Mouse (Mus musculus) intestine, embryonic 16.5 days (tissue): ENCODE data around the gene Sycn. TPM values are rescaled to one million over a fixed set of nuclear protein-coding genes. Genes with fewer than 3 reads are reported as not detected.
"Not testable (repeated sequence)": the region's sequence is repeated elsewhere in the genome, so short reads cannot be mapped to it uniquely, and the experiment has no call there.

Experiments used
- ATAC-seq: fragments of 200-750 bp; cut with Nextera tagmentation; 2 replicates; pipeline ENCODE4 v1.8.0; 2017; ENCODE audit warnings: moderate TSS enrichment, moderate library complexity
- H3K27ac ChIP-seq: fragments of 300-500 bp; sonication (generic); 2 replicates; pipeline ENCODE4 v1.5.1; 2014; ENCODE audit warnings: mild to moderate bottlenecking, low read length
- H3K27me3 ChIP-seq: fragments of 300-500 bp; sonication (generic); replicated peaks from 2 replicates; pipeline ENCODE4 v1.6.1; 2014; ENCODE audit warnings: low read length, control low read depth, mixed read lengths; ENCODE audit not compliant: control insufficient read depth, insufficient read depth
- H3K36me3 ChIP-seq: fragments of 300-500 bp; sonication (generic); 2 replicates; pipeline ENCODE4 v1.6.1; 2014; ENCODE audit warnings: low read length, control low read depth; ENCODE audit not compliant: control insufficient read depth, insufficient read depth
- H3K4me1 ChIP-seq: fragments of 300-500 bp; sonication (generic); 2 replicates; pipeline ENCODE4 v1.6.1; 2014; ENCODE audit warnings: low read length, control low read depth, mixed read lengths; ENCODE audit not compliant: control insufficient read depth, insufficient read depth
- H3K4me2 ChIP-seq: fragments of 300-500 bp; sonication (generic); 2 replicates; pipeline ENCODE4 v1.6.1; 2014; ENCODE audit warnings: low read depth, low read length, control low read depth
- H3K4me3 ChIP-seq: fragments of 300-500 bp; sonication (generic); 2 replicates; pipeline ENCODE4 v1.5.1; 2014; ENCODE audit warnings: mild to moderate bottlenecking, low read length
- H3K9ac ChIP-seq: fragments of 300-500 bp; sonication (generic); 2 replicates; pipeline ENCODE4 v1.6.1; 2014; ENCODE audit warnings: low read depth, low read length
- H3K9me3 ChIP-seq: fragments of 300-500 bp; sonication (generic); 2 replicates; pipeline ENCODE4 v1.6.1; 2016; ENCODE audit warnings: low read length, control low read depth; ENCODE audit not compliant: control insufficient read depth
- WGBS: fragments of 180-500 bp; shearing (Covaris S2); extraction: QIAGEN DNeasy Blood & Tissue Kit; methylation state at CpG from one replicate; pipeline ENCODE4 v1.1.7; 2014; 5-methylcytosine and 5-hydroxymethylcytosine counted together
- polyA plus RNA-seq: library from polyadenylated mRNA; unstranded; fragments of >200 nt; fragmentation: Nextera tagmentation; extraction: Ambion mirVana; gene quantifications from 2 replicates; pipeline ENCODE4 v1.2.1, GENCODE M21; 2015

Gene Sycn
- 94.3 and 150 TPM in 2 replicates for polyA plus RNA-seq

GRCm38 (mm10) chr7:28540526-28540925 is at the start of gene Sycn:
Gene Sycn, plus strand, starts transcription at chr7:28540885.
- peak; percentile 70 for ATAC-seq
- WGBS = 47% methylated on average over 4 of the region's 4 CpGs

GRCm38 (mm10) chr7:28490903-28491302 is 49.8 kb upstream of the Sycn start:
- peaks cover 7% of the 10 kb centered on the region for H3K4me1 ChIP-seq
- H3K36me3 ChIP-seq = no peaks in the 10 kb centered on the region
- H3K9me3 ChIP-seq = no peaks in the 10 kb centered on the region
- ATAC-seq = no peak; the same call in 1 of the 2 replicates
- no peak overlapping the region for H3K27ac ChIP-seq
- H3K4me2 ChIP-seq = peak overlapping the region; percentile 1; the same call in 1 of the 2 replicates
- no peak overlapping the region for H3K9ac ChIP-seq
- H3K4me3 ChIP-seq = 0 out of 2 replicates have a peak overlapping the region, but pooled peaks have one; percentile 7
- WGBS = 35% methylated on average over 14 of the region's 14 CpGs
- no peaks in the 10 kb centered on the region for H3K27me3 ChIP-seq

More at GRCm38 (mm10) chr7:28540526-28540925, at the start of gene Sycn:
- Histone ChIP-seq H3K9ac (no peak within 1 kb of the TSS), H3K9me3 (no peaks in the 10 kb centered on the region), H3K36me3 (no peaks in the 10 kb centered on the region), H3K4me1 (peaks cover 8% of the 10 kb centered on the region; the same call in 1 of the 2 replicates), H3K4me2 (no peak within 1 kb of the TSS), H3K4me3 (no peak within 1 kb of the TSS), H3K27ac (peak within 1 kb of the TSS; percentile 36; the same call in 1 of the 2 replicates), H3K27me3 (peaks cover 7% of the 10 kb centered on the region)

- no peak for ATAC-seq
- Histone ChIP-seq H3K4me3 (no peak overlapping the region), H3K9ac (no peak overlapping the region), H3K4me1 (peaks cover 7% of the 10 kb centered on the region), H3K27ac (no peak overlapping the region), H3K27me3 (no peaks in the 10 kb centered on the region), H3K4me2 (no peak overlapping the region), H3K36me3 (no peaks in the 10 kb centered on the region), H3K9me3 (no peaks in the 10 kb centered on the region)
- 92% methylated on average over 8 of the region's 8 CpGs for WGBS
Observed at GRCm38 (mm10) chr7:28492310-28492709, 48.4 kb upstream of the Sycn start.

- Histone ChIP-seq H3K9me3 (no peaks in the 10 kb centered on the region), H3K4me2 (no peak overlapping the region), H3K9ac (no peak overlapping the region), H3K27me3 (no peaks in the 10 kb centered on the region), H3K4me1 (peaks cover 3% of the 10 kb centered on the region; the same call in 1 of the 2 replicates), H3K36me3 (no peaks in the 10 kb centered on the region), H3K27ac (no peak overlapping the region), H3K4me3 (no peak overlapping the region)
- ATAC-seq = no peak
- 79% methylated on average over 11 of the region's 11 CpGs for WGBS
Observed at GRCm38 (mm10) chr7:28495426-28495825, 45.3 kb upstream of the Sycn start.

GRCm38 (mm10) chr7:28505585-28505984 is 35.1 kb upstream of the Sycn start:
- H3K36me3 ChIP-seq = no peaks in the 10 kb centered on the region
- no peak overlapping the region for H3K27ac ChIP-seq
- H3K9ac ChIP-seq = no peak overlapping the region
- ATAC-seq = no peak
- H3K4me3 ChIP-seq = no peak overlapping the region
- H3K4me2 ChIP-seq = no peak overlapping the region
- 5% methylated on average over 5 of the region's 5 CpGs for WGBS
- no peaks in the 10 kb centered on the region for H3K27me3 ChIP-seq
- no peaks in the 10 kb centered on the region for H3K4me1 ChIP-seq
- no peaks in the 10 kb centered on the region for H3K9me3 ChIP-seq

GRCm38 (mm10) chr7:28509121-28509520 is 31.6 kb upstream of the Sycn start:
- 69% methylated on average over 2 of the region's 2 CpGs for WGBS
- H3K4me2 ChIP-seq, H3K27ac ChIP-seq, H3K36me3 ChIP-seq, H3K27me3 ChIP-seq, H3K4me1 ChIP-seq, H3K9ac ChIP-seq, H3K9me3 ChIP-seq, ATAC-seq, H3K4me3 ChIP-seq: not testable (repeated sequence)

GRCm38 (mm10) chr7:28510405-28510974 is 30.2 kb upstream of the Sycn start, which contains the start of gene Ifnl2:
Gene Ifnl2, minus strand, starts transcription at chr7:28510455.
- not testable (repeated sequence) for H3K4me3 ChIP-seq, H3K36me3 ChIP-seq, H3K9ac ChIP-seq, H3K4me1 ChIP-seq, H3K9me3 ChIP-seq, H3K4me2 ChIP-seq, H3K27ac ChIP-seq, H3K27me3 ChIP-seq
- ATAC-seq = peak; percentile 71; the same call in 1 of the 2 replicates
- 59% methylated on average over 8 of the region's 8 CpGs for WGBS

- H3K27ac ChIP-seq = no peak overlapping the region
- H3K36me3 ChIP-seq = no peaks in the 10 kb centered on the region
Observed at GRCm38 (mm10) chr7:28511441-28511840, 29.2 kb upstream of the Sycn start.

GRCm38 (mm10) chr7:28522536-28522935 is 18.1 kb upstream of the Sycn start, which contains the start of gene Ifnl3:
Gene Ifnl3, plus strand, starts transcription at chr7:28522836.
- not testable (repeated sequence) for ATAC-seq, H3K9me3 ChIP-seq, H3K27ac ChIP-seq, H3K9ac ChIP-seq, H3K4me1 ChIP-seq, H3K4me2 ChIP-seq, H3K27me3 ChIP-seq, H3K4me3 ChIP-seq, H3K36me3 ChIP-seq
- 70% methylated on average over 5 of the region's 6 CpGs for WGBS

More at GRCm38 (mm10) chr7:28511441-28511840, 29.2 kb upstream of the Sycn start:
- H3K9me3 ChIP-seq = no peaks in the 10 kb centered on the region
- no peak overlapping the region for H3K4me3 ChIP-seq
- no peaks in the 10 kb centered on the region for H3K27me3 ChIP-seq
- WGBS = 64% methylated on average over 8 of the region's 8 CpGs
- no peak overlapping the region for H3K9ac ChIP-seq
- ATAC-seq = no peak
- H3K4me1 ChIP-seq = no peaks in the 10 kb centered on the region
- no peak overlapping the region for H3K4me2 ChIP-seq
